Mouse (Mus musculus) thymus, postnatal 4 days (tissue): ENCODE data around the gene Ago4.
"Not testable (repeated sequence)": the region's sequence is repeated elsewhere in the genome, so short reads cannot be mapped to it uniquely, and the experiment has no call there.

Experiments used
- DNase-seq: peaks from one replicate; pipeline ENCODE4 v3.0.0; 2021

Ago4 gene

DNA sequence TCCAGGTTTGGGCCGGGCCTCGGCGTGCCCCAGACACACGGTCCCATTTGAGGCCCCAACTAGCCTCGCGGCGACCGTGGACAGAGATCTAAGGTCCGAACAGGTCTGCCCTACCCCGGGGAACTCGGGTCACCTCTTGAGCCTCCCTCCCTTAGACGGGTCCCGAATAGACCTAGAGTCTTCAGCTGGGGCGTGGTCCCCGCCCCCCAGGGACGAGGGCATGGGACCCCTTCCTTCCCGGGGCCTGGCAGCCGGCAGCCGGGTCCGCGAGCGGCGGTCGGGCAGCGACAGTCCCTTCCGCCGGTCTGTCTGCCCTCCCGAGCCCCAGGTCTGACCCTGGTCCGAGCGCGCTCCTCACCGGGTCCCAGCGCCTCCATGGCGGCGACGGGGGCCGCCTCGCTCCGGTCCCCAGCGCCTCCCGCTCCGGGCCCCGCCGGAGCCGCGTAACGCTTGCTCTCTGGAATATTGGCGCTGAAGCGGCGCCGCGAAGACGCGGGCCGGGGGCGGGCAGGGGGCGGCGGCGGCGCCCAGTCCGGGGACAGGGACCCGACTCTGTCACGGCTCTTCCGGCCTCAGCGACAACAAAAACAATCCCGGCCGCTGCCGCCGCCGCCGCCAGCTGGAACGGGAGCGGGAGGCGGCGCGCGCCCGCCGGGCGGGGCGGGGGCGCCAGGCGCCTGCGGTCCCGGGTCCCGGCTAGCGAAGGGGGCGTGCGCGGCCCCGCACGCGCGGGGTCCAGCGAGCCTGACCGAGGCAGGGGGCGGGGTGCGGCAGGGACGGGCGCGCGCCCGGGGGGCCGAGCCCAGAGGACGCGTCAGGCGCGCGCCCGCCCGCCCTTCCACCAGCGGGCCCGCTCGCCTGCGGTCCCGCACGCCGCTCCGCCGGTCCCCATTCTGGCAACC, at the start of gene Ago4:
TSS of gene Ago4 (minus strand) at position 646 of the 902 bp plus-strand sequence.
- DNase-seq: peak; percentile 32

DNA sequence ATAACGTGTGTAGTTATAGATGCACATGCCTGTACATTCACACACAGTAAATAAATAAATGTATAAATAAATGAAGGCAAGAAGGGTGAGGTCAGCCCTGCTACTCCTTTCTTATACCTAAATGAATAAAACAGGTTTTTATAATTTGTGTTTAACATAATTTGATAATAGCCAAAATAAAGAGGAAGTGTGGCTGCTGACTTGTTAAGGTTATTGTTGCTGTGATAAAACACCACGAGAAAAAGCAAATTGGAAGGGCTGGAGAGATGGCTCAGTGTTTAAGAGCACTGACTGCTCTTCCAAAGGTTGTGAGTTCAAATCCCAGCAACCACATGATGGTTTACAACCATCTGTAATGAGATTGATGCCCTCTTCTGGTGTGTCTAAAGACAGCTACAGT, 45.8 kb upstream of the Ago4 start:
- no peak for DNase-seq

DNA sequence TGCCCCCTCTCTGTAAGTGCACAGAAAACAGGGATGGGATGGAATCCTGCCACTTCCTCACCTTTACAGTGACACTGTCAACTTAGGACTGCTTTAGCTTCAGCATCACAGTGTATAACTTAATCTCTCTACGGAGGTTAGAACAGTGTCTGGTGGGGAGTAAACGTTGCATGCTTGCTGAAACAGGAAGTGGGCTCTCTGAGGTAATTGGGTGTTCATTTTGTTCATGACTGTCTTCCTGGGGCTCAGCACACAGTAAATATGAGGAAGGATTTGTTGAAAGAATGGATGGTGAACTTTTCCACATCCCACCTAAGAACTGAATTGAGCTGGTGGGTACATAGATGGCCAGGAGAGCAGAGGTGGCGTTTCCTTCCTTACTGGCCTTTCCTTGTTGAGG, 44.6 kb upstream of the Ago4 start:
- DNase-seq: no peak

DNA sequence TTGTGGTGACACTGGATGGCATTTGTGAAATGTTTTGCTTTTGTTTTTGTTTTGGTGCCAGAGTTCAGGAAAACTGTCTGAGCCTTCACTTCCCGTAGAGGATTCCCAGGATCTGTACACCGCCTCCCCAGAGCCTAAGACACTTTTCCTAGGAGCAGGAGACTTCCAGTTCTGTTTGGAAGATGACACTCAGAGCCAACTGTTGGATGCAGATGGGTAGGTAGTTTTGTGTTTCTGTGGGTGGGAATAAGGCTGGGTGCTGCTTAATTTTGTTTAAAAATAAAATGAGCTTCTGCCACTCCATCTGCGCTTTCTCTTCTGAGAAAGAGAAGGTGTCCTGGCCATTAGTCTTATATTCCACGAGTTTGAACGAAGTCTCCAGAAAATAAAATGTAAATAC, 43.0 kb upstream of the Ago4 start:
- DNase-seq: no peak

DNA sequence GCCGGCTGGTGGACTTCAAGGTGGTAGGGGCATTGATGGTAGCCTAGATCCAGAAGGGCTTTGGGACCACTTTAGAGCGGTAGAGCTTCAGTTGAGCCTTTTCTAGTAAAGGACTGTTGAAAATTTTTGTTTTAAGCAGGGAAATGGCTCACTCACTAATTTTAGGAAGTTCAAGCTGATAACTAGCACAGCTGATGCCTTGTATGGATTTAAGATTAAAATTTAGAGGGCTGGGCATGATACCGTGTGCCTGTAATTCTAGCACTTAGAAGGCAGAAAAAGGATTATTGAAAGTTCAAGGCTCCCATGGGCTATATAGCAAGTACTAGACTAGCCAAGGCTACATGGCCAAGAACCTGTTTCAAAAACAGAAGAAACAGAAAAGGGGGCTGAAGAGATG, 36.5 kb upstream of the Ago4 start:
- DNase-seq: no peak

DNA sequence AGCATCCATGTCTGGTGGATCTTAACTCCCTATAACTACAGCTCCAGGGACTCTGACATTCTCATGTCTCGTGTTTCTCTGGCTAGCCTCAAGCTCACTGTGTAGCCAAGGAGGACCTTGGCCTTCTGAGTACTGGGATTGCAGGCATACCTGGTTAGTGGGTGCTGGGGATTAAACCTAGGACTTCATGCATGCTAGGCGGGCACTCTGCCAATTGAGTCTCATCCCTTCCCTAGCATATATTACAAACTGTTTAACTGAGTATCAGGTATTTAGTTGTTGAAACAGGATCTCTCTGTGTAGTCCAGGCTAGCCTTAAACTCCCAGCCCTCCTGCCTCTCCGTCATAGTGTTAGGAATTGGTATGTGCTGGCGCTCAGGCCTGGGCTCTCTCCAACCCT, 34.0 kb upstream of the Ago4 start:
- DNase-seq: no peak

DNA sequence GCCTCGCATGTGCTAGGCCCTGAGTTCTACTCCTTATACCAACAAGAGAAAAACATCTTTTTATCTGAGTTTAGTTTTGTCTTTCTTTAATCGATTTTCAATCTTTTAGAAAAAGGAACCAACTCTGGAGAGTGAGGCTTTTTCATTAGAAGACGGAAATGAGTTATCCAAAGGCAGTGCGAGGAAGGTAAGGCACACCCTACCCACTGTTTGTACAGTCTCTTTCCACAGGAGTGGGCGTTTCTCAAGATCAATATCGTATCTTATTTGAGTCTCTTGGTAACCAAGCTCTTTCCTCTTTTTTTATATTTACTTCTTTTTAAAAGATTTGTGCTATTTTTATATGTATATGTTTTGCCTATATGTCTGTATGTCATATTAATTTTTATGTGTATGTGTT, 30.5 kb upstream of the Ago4 start:
- DNase-seq: no peak

DNA sequence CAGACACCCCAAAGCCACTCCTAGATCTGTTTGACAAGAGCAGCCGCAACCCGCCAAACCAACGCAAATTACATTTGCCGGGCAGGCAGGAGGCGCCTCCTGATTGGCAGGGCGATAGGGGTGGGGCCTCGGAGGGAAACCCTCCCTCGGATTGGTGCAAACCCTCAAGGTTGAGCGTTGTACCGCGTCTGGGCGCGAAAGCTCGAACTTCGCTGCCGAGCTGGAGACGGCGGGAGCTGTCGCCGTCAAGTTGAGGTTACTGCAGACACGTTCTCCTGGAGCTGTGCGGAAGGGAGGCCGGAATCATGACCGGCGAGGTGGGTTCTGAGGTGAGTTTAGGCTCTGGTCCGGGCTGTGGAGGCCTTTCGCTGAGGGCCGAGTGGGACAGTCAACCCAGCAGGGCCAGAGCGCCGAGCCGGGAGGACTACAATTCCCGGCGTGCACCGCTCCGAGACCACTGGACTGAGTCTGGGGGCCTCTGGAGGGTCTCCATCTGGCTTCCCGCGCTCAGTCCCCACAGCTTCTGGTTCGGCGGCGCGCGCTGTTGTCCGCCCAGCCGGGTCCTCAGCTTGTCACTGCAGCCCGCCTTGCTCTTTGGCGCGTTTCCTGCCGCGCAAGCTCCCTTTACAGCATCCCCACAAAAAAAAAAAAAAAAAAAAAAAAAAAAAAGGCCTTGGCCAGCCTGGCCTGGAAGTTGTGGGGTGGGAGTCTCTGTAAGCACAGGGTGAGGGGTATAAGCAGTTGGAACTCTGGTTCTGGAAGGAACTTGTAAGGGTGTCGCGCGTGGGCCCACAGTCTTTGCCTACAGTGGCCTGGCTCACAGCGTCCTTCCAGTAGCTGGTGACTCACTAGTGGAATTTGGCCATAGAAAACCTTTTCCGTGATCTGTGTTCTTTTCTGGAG, 23.8 kb upstream of the Ago4 start, which contains the start of gene Clspn:
TSS of gene Clspn (plus strand) at position 127 of the 903 bp plus-strand sequence.
- peak; percentile 92 for DNase-seq

DNA sequence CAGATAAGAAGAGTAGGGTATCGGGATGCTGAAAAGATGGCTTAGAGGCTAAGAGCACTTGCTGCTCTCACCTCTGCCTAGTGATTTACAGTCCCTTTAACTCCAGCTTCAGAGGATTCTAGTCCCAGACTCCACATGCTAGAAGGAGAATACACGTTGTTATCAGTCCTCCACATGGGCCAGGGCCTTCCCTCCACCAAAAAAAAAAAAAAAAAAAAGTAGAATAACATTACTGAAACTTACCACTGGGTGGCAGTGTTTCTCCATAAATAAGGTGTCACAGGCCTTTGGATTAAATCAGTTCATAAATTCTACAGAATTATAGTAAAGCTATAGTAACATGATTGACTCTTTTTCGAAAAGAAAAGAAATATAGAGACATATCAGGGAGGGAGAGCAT, 21.2 kb upstream of the Ago4 start:
- no peak for DNase-seq

DNA sequence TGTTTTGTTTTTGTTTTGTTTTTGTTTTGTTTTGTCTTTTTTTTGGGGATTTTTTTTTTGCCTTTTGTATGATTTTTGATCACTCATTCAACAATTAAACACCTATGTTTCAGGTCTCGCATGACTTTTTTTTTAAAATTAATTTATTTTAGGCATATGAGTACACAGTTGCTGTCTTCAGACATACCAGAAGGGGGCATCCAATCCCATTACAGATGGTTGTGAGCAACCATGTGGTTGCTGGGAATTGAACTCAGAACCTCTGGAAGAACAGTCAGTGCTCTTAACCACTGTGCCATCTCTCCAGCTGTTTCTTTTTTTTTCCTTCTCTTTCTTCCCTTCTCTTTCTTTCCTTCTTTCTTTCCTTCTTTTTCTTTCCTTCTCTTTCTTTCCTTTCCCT, 20.4 kb upstream of the Ago4 start:
- no peak for DNase-seq

DNA sequence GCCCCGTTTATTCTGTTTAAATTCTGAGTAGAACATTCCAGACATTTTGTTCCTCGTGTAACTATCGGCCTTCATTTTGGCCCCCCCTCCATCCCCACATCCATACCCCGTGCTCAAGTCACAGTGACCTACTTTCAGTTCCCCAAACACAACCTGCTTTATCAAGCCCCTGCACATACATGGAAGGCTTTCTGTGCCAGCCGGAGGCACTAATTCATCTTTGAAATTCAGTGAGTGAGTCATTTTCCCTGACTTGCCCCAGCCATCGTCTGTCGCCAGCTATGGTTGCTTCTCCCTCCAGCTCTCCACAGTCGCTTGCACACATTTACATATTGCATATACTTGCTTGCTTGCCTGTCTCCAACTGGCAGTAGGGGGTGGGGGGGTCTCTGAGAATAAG, 19.8 kb upstream of the Ago4 start:
- DNase-seq: no peak

DNA sequence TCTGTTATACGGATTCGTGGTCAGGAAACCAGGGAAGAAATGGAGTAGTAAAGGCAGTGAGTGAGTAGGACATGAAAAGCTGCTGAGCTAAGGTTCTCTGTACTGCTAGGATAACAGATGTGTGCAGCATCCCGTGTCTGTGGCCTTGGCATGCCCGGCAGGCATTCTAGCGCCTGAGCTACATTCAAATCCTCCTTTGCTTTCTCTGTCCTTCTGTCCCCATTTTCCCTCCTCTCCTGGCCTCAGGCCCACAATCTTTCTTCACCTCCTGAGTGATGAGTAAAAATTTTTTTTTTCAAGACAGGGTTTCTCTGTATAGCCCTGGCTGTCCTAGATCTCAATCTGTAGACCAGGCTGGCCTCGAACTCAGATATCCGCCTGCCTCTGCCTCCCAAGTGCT, 18.9 kb upstream of the Ago4 start:
- no peak for DNase-seq

DNA sequence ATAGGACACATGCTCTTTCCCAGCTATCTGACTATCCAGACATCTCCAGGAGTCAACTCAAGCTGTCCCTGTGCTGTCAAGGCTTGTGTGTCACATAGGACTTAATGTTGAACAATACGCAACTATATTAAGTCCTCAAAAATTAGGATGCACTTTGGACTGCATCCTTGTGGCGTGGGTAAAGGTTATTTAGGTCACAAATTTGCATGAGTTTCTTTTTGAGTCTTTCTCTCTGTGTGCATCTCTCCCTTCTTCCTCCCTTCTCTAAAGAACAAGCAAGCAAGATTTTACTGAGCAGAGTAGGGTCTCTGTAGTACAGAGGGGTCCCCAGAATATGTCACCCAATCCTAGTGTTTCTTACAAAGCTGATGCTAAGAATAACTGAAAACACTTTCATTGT, 12.9 kb upstream of the Ago4 start:
- DNase-seq: no peak

DNA sequence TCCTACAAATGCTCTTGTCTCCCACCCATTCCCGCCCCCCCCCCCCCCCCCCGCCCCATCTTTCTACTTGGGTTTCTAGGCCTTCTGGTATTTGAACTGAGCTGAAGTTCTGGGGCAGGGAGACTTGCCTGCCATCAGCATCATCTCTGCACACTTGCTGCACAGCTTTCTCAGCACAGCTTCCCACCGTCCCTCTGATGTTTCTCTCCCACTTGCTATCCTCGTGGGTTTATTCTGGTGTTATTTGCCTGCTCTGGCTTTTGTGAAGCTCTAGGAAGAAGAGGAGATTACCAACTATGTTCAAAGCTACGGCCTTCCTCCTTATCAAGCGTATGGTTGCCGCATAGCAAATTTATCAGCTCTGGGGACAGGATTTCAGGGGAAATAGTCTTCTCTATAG, 12.4 kb upstream of the Ago4 start:
- no peak for DNase-seq

DNA sequence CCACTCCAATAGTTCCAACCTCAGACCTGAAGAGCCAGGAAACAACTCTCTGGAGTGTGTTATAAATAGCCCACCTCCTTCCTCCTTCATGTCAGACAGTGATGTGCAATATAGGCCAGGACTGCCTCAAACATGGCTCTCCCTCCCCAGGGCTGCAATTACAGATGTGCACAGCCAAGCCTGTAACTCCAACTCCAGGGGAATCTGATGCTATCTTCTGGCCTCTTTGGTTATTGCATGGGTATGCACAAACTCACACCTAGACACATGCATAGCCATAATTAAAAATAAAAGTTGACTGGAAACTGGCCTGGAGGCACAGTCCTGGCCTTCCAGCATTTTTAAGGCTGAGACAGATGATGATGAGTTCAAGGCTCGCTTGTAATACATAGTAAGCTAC, 11.7 kb upstream of the Ago4 start:
- DNase-seq: no peak

DNA sequence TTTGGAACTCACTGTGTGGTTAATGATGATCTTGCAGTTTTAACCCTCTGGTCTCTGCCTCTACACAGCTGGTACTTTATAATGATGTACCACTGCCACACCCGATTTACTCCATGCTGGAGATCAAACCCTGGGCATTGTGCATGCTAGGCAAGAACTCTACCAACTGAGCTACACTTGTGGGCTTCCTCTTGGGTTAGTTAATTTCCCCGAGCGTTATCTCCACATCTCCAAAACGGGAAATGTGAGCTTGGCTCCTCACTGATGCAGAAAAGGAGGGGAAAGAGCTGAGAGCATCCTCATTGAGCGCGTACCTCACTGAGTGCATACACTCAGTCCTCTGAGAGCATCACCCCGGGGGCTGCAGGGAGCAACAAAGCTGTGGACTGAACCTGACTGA, 9.6 kb upstream of the Ago4 start:
- DNase-seq: no peak

DNA sequence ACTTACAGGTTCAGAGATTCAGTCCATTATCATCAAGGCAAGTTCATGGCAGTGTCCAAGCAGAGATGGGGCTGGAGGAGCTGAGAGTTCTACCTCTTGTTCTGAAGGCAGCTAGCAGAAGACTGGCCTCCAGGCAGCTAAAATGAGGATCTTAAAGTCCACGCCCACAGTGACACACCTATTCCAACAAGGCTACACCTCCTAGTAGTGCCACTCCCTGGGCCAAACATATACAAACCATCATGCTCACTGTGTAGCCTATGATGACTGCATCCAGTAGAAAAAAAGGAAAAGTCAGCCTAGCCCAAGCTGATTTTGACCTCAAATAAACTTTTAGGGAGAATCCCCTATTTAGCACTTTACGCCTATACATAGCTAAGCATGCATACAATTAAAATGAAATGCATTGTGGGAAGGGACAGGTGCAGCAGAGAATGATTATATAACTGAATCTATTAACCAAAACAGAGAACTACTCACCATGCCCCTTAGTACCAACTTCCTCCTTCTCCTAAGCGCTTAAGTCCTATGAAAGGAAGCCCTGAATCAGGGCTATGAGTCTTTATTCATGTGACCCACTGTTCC, 7.3 kb upstream of the Ago4 start:
- DNase-seq: no peak

DNA sequence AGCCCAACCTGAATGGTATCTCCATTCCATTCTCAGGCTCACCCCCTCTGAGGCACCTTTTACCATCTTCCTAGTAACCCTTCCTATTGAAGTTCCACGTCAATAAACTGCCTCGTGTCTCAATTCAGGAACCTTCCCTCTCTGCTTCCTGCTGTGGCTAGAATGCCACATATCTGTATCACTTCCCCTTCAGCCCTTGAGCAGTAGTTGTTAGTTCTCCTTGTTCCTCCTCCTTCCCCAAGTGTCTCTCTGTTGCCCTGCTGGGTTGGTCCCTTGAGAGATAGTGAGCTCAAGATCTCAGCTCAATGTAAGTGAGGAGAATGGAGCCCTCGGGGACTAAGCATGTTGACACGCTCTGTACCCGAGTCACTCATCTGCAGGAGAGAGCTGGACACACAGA, 3.6 kb upstream of the Ago4 start:
- no peak for DNase-seq

DNA sequence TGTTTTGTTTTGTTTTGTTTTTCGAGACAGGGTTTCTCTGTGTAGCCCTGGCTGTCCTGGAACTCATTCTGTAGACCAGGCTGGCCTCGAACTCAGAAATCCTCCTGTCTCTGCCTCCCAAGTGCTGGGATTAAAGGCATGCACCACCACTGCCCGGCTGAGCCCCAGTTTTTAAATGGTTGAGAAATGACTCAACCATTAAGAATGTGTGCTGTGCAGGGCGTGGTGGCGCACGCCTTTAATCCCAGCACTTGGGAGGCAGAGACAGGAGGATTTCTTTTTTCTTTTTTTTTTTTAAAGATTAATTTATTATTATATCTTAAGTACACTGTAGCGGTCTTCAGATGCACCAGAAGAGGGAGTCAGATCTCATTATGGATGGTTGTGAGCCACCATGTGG, 2.4 kb upstream of the Ago4 start:
- DNase-seq: not testable (repeated sequence)

DNA sequence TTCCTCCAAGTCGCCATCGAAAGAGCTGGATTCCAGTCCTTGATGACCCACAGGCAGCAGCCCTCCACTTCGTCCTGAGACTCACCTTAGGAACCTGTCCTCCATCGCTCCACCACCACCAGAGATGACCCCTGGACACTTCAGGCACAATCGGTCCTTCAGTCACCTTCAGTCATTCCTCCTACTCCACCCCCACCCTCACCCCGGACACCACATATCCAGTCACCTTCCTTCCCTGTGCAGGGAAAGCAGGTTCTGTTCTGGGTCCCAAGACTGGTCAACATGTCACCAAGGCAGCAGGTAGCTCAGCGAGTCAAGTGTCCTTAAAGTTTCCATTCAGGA, 428 bp upstream of the Ago4 start:
- DNase-seq: no peak

DNA sequence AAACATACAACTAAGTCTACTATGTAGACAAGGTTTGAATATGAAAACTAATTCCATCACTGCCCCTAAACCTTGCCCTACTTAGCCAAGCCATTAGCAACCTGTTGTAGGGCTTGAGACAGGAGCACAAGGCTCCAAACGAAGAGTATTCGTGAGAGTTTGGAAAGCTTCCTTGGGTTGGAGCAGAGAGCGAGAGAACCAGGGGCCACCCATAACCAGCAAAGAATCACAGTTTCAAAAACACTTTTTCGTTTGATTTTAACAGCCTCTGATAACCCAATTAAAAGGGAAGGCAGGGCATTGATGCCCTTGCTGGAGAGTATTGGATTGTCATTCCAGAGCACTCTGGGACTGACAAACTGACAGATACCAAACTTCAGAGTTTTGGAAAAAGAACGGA, 980 bp downstream of the Ago4 start:
- no peak for DNase-seq

DNA sequence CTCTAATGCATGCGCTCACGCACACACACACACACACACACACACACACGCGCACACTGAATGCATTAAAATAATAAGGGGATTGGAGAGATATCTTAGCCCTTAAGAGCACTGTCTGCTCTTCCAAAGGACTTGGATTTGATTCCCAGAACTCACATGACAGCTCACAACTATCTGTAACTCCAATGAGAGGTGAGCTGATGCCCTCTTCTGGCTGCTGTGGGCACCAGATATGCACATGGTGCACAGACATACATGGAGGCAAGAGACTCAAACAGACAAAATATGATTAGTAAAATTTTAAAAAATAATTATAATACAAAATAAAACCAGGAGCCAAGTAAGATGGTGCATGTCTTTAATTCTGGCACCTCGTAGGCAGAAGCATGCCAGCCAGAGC, 6.4 kb downstream of the Ago4 start:
- DNase-seq: no peak

DNA sequence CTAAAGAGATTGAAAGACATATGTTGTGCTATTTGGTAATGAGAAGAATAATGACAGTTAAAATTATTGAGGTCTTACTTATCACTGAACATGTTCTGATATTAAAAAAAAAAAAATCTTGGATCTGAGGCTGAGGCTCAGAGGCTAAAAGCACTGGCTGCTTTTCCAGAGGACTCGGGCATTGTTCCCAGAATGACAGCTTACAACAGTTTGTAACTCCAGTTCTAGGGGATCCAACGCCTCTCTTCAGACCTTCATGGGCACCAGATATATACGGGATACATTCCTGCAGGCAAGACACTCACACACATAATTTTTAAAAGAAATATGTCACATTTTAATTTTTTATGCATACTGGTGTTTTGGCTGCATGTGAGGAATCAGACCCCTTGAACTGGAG, 7.1 kb downstream of the Ago4 start:
- DNase-seq: no peak
